In genomic region chr6:72899201-72899780, GRCm38 (mm10) we compare ENCODE assay signal across 8 mouse cellular contexts. TPM values are rescaled to one million over a fixed set of nuclear protein-coding genes. Genes with fewer than 3 reads are reported as not detected.
A peak's percentile ranks its signal among the peaks of the same experiment; 100 is the strongest.
DNase-seq lines count a peak whose midpoint lies in the region; ATAC-seq and TF ChIP-seq lines count a peak whose summit lies in the region.

No protein-coding gene starts in this region.

- H3K4me3 ChIP-seq in ES-Bruce4 (ENCODE audit: low read depth, low read length), result peak overlapping the region; percentile 100
- H3K4me3 ChIP-seq in heart, postnatal 0 days (ENCODE audit: low read depth, low read length), result peak overlapping the region; percentile 100
- H3K4me3 ChIP-seq in spleen, adult 2 months (ENCODE audit: extremely low read depth, insufficient read depth, insufficient read length), result peak overlapping the region; percentile 73

- peak; percentile 70 for ATAC-seq in erythroblast, adult 5-6 weeks (replicated peaks; ENCODE audit: low FRiP score, poor library complexity, severe bottlenecking)
- ATAC-seq in heart, postnatal 0 days (ENCODE audit: insufficient read depth, low read depth), result peak; percentile 59
- ATAC-seq in megakaryocyte progenitor cell, adult 5-6 weeks (replicated peaks; ENCODE audit: poor library complexity), result peak; percentile 18
- ATAC-seq in activated CD4-positive, CD25-positive, alpha-beta regulatory T cell, adult 4 months, result no peak

- peak overlapping the region; percentile 79 for H3K4me2 ChIP-seq in heart, postnatal 0 days (ENCODE audit: low read depth, low read length)

- peak overlapping the region; percentile 34; the same call in 1 of the 2 replicates for H3K27ac ChIP-seq in ES-Bruce4 (ENCODE audit: insufficient read depth, low read length)
- peak overlapping the region; percentile 100 for H3K27ac ChIP-seq in heart, postnatal 0 days (ENCODE audit: low read depth)
- peak overlapping the region; percentile 84 for H3K27ac ChIP-seq in spleen, adult 2 months (ENCODE audit: insufficient read depth, low read length)

- H3K4me1 ChIP-seq in ES-Bruce4 (ENCODE audit: control insufficient read depth, insufficient read depth, low read length), result peaks cover 2% of the 10 kb centered on the region
- H3K4me1 ChIP-seq in heart, postnatal 0 days (ENCODE audit: control insufficient read depth, insufficient read depth), result peaks cover 48% of the 10 kb centered on the region
- peaks cover 6% of the 10 kb centered on the region for H3K4me1 ChIP-seq in spleen, adult 2 months (ENCODE audit: control insufficient read depth, insufficient read depth, insufficient read length)

- H3K9me3 ChIP-seq in ES-Bruce4 (replicated peaks; ENCODE audit: control insufficient read depth, insufficient read depth, low read length, poor library complexity, severe bottlenecking), result no peaks in the 10 kb centered on the region
- no peaks in the 10 kb centered on the region for H3K9me3 ChIP-seq in heart, postnatal 0 days (replicated peaks; ENCODE audit: control insufficient read depth, low read length)

- no peaks in the 10 kb centered on the region for H3K27me3 ChIP-seq in ES-Bruce4 (ENCODE audit: control insufficient read depth, insufficient read depth, low read length, poor library complexity, severe bottlenecking)
- no peaks in the 10 kb centered on the region for H3K27me3 ChIP-seq in heart, postnatal 0 days (ENCODE audit: control insufficient read depth, insufficient read depth, low read length)
- no peaks in the 10 kb centered on the region for H3K27me3 ChIP-seq in spleen, adult 2 months (ENCODE audit: control insufficient read depth, insufficient read depth, low read length)

- no peak for TF ChIP-seq POLR2A in ES-Bruce4 (IDR thresholded peaks at IDR 0.05; ENCODE audit: insufficient read depth, low read length)
- TF ChIP-seq POLR2A in spleen, adult 2 months (IDR thresholded peaks at IDR 0.05; ENCODE audit: low read depth, low read length), result no peak

- H3K9ac ChIP-seq in ES-Bruce4 (ENCODE audit: low read depth, poor library complexity, severe bottlenecking), result peak overlapping the region; percentile 100
- peak overlapping the region; percentile 100 for H3K9ac ChIP-seq in heart, postnatal 0 days (replicated peaks; ENCODE audit: low read depth, low read length)

- peak; percentile 75 for DNase-seq in CD4-positive, CD25-positive, alpha-beta regulatory T cell, adult 2 months (ENCODE audit: low read depth, low spot score)
- DNase-seq in heart, postnatal 0 days (ENCODE audit: low spot score), result no peak
- peak; percentile 12 to 33 for DNase-seq in left cerebral cortex, postnatal 14 days (ENCODE audit: low spot score in 2 of 2)
- DNase-seq in spleen, adult 2 months (ENCODE audit: low read depth in 1 of 2, low spot score in 2 of 2), result peak; percentile 15 to 61

- intact Hi-C loops in left cerebral cortex, postnatal 14 days (cut with DNase I), result no loop called here

- no peak for TF ChIP-seq CTCF in ES-Bruce4 (IDR thresholded peaks at IDR 0.05; ENCODE audit: low read depth, low read length)
- TF ChIP-seq CTCF in heart, postnatal 0 days (IDR thresholded peaks at IDR 0.05; ENCODE audit: low read depth), result no peak
- no peak for TF ChIP-seq CTCF in spleen, adult 2 months (IDR thresholded peaks at IDR 0.05; ENCODE audit: extremely low read depth, insufficient read depth, insufficient read length, insufficient replicate concordance)

- under 1% methylated on average over 60 of the region's 85 CpGs for WGBS in heart, postnatal 0 days
- 1% methylated on average over 64 of the region's 85 CpGs for WGBS in spleen, adult 2 months

- TF ChIP-seq EP300 in ES-Bruce4 (IDR thresholded peaks at IDR 0.05; ENCODE audit: insufficient read depth, low read depth, low read length), result no peak
- no peak for TF ChIP-seq EP300 in heart, postnatal 0 days (IDR thresholded peaks at IDR 0.05; ENCODE audit: low read depth)

- H3K36me3 ChIP-seq in ES-Bruce4 (ENCODE audit: control insufficient read depth, insufficient read depth, low read length, poor library complexity, severe bottlenecking), result peaks cover 18% of the 10 kb centered on the region
- H3K36me3 ChIP-seq in heart, postnatal 0 days (replicated peaks; ENCODE audit: control insufficient read depth, insufficient read depth, low read length), result peaks cover 4% of the 10 kb centered on the region; the same call in 1 of the 2 replicates
- no peaks in the 10 kb centered on the region for H3K36me3 ChIP-seq in spleen, adult 2 months (ENCODE audit: control insufficient read depth, insufficient read depth, low read length)

RNA-seq across cellular contexts. Expression of gene Kcmf1, which starts 0.5 kb away (rescaled TPM):
- polyA plus RNA-seq in ES-Bruce4 (2011; ENCODE audit: insufficient read depth, insufficient read length, low read depth, missing spikeins), result 175 and 188 TPM in 2 replicates
- 11.9 and 18.6 TPM in 2 replicates for total RNA-seq in erythroblast, adult 5-6 weeks (2015; ENCODE audit: low replicate concordance)
- total RNA-seq in erythroblast, adult 5-6 weeks (2017; ENCODE audit: low replicate concordance), result 36.5 and 36.7 TPM in 2 replicates
- 88.7 and 93.7 TPM in 2 replicates for total RNA-seq in heart, postnatal 0 days (2014; rRNA removed; ENCODE audit: low replicate concordance)
- 43.7 and 52.1 TPM in 2 replicates for polyA plus RNA-seq in heart, postnatal 0 days (2015; fragmentation: Nextera tagmentation; extraction: Ambion mirVana)
- total RNA-seq in left cerebral cortex, postnatal 14 days (2021), result 10 to 100 TPM; 62.3 to 62.5 TPM
- 60.0 and 63.8 TPM in 2 replicates for total RNA-seq in megakaryocyte progenitor cell, adult 5-6 weeks (2015)
- total RNA-seq in megakaryocyte progenitor cell, adult 5-6 weeks (2017), result 105 and 113 TPM in 2 replicates
- 94.1 and 116 TPM in 2 replicates for polyA plus RNA-seq in spleen, adult 2 months (2012; rRNA removed)
- 10 to 100 TPM; 10.1 to 12.0 TPM for polyA plus RNA-seq in activated CD4-positive, CD25-positive, alpha-beta regulatory T cell, adult 4 months (2017; shearing (Covaris generic))

RNA-seq across cellular contexts. Expression of gene Tmsb10, which starts 59.3 kb away (rescaled TPM):
- 1,250 and 1,380 TPM in 2 replicates for polyA plus RNA-seq in ES-Bruce4 (2011; ENCODE audit: insufficient read depth, insufficient read length, low read depth, missing spikeins)
- total RNA-seq in erythroblast, adult 5-6 weeks (2015; ENCODE audit: low replicate concordance), result 232 and 262 TPM in 2 replicates
- 123 and 173 TPM in 2 replicates for total RNA-seq in erythroblast, adult 5-6 weeks (2017; ENCODE audit: low replicate concordance)
- 43.7 and 63.7 TPM in 2 replicates for total RNA-seq in heart, postnatal 0 days (2014; rRNA removed; ENCODE audit: low replicate concordance)
- 1,264 and 1,367 TPM in 2 replicates for polyA plus RNA-seq in heart, postnatal 0 days (2015; fragmentation: Nextera tagmentation; extraction: Ambion mirVana)
- 100 to 1,000 TPM; 833 to 928 TPM for total RNA-seq in left cerebral cortex, postnatal 14 days (2021)
- total RNA-seq in megakaryocyte progenitor cell, adult 5-6 weeks (2015), result 582 and 635 TPM in 2 replicates
- total RNA-seq in megakaryocyte progenitor cell, adult 5-6 weeks (2017), result 351 and 372 TPM in 2 replicates
- polyA plus RNA-seq in spleen, adult 2 months (2012; rRNA removed), result 143 TPM in 2 replicates
- 1,000 to 10,000 TPM; 4,284 to 5,100 TPM for polyA plus RNA-seq in activated CD4-positive, CD25-positive, alpha-beta regulatory T cell, adult 4 months (2017; shearing (Covaris generic))

Comparison
In these comparisons a context has a peak if more than half of its experiments do, and no peak if none do; other contexts are left out.
1. H3K27ac ChIP-seq: peak in every context shown above with its lines; median percentile 100 in heart, postnatal 0 days; 84 in spleen, adult 2 months; 34 in ES-Bruce4.